Mouse (Mus musculus): ENCODE data around the gene Slc9a3r2. TPM values are rescaled to one million over a fixed set of nuclear protein-coding genes. Genes with fewer than 3 reads are reported as not detected.

The Slc9a3r2 gene
- polyA plus RNA-seq (2015; fragmentation: Nextera tagmentation; extraction: Ambion mirVana) = 33.6 and 38.2 TPM in 2 replicates

GRCm38 (mm10) chr17:24650070-24650616 is at the start of gene Slc9a3r2:
Gene Slc9a3r2 (minus strand): TSS chr17:24650327.

DNA sequence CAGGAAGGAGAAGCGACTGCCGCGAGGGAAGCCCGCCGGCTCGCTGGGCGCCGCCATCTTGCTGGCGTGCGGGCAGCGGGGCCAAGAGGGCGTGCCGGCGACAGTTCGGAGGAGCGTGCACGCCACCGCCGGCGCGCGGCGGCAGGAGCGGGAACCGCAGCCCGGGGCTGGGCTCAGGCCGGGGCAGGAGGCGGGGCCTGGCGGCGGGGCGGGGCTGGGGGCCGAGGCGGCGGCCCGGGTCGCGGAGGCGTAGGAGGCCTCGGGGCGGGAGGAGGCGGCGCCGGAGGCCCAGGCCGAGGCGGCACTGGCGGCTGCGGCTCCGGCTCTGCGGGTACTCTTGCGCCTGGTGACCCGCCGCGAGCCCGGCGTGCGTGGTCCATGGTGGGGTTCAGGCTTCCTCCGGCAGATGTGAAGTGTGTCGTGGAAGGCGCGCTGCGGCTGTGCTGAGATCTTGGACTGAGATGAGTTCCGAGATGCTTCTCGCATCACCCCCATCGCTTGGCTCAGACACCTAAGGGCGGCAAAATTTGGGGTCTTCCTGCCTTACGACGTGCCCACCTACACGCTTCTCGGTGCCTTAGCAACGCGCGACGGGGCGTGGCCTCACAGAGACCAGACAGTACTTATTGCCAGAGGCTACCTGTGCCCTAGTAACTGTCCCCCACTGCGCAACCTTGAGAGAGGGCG is 46.0 kb upstream of the Slc9a3r2 start, which contains the start of the genes Gfer and Noxo1:
Gene Gfer (minus strand): TSS at position 146 of the 687 bp plus-strand sequence.
Gene Noxo1 (plus strand): TSS at position 224 of the 687 bp plus-strand sequence.

GRCm38 (mm10) chr17:24689251-24690081 is 39.3 kb upstream of the Slc9a3r2 start, which contains the start of gene Syngr3:
Gene Syngr3 (minus strand): TSS chr17:24689955.

GRCm38 (mm10) chr17:24669545-24670245 is 19.6 kb upstream of the Slc9a3r2 start, which contains the start of gene Zfp598:
Gene Zfp598 (plus strand): TSS chr17:24669687.

GRCm38 (mm10) chr17:24658017-24658758 is 8.1 kb upstream of the Slc9a3r2 start, which contains the start of gene Npw:
Gene Npw (minus strand): TSS chr17:24658457.

DNA sequence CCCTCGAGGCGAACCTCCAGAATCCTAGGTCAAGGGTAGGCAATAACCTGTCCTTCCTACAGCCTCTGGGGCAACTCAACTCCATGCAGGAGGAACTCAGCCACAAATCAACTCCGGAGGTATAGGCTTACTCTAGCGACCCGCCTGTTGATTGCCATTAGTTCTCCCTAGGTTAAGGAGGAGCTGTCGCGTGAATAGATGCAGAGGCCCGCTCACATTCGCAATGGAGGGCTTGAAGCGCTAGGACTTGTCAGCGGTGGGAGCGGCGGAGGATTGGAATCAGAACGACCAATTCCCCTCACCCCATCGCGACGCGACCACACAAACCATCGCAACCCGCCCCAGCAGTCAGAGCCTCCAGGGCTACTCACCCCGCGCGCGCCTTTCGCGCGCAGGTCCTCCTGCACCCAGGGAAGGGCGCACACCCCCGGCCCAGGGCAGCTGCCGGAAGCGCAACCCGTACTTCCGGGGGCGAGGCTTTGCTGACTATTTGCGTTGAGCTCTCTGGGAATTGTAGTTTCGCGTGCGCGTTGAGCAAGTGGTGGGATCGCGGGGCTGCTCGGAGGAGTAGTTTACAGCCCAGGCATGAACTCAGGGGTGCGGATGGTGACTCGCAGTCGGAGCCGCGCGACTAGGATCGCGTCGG is 17.8 kb downstream of the Slc9a3r2 start, which contains the start of the genes Tsc2 and Nthl1:
Gene Tsc2 (minus strand): TSS at position 464 of the 646 bp plus-strand sequence.
Gene Nthl1 (plus strand): TSS at position 514 of the 646 bp plus-strand sequence.

Small RNA genes within 50 kb of the gene (microRNA-seq; reads per million reads assigned to microRNA genes)
- 0.93 reads per million for gene Gm24589

Other genes with a start within 250 kb of the Slc9a3r2 start
- 112 and 119 TPM in 2 replicates for gene Rnps1, start 235.8 kb downstream of the Slc9a3r2 start, polyA plus RNA-seq (2015; fragmentation: Nextera tagmentation; extraction: Ambion mirVana)
- 102 and 104 TPM in 2 replicates for gene Eci1, start 223.7 kb downstream of the Slc9a3r2 start, polyA plus RNA-seq (2015; fragmentation: Nextera tagmentation; extraction: Ambion mirVana)
- gene Dnase1l2, start 207.2 kb downstream of the Slc9a3r2 start, polyA plus RNA-seq (2015; fragmentation: Nextera tagmentation; extraction: Ambion mirVana) = 35.1 and 38.3 TPM in 2 replicates
- gene E4f1, start 180.0 kb downstream of the Slc9a3r2 start, polyA plus RNA-seq (2015; fragmentation: Nextera tagmentation; extraction: Ambion mirVana) = 17.7 and 19.5 TPM in 2 replicates
- gene Pgp, start 179.9 kb downstream of the Slc9a3r2 start, polyA plus RNA-seq (2015; fragmentation: Nextera tagmentation; extraction: Ambion mirVana) = 41.5 and 50.1 TPM in 2 replicates
- not detected in 2 replicates for gene Bricd5, start 176.4 kb downstream of the Slc9a3r2 start, polyA plus RNA-seq (2015; fragmentation: Nextera tagmentation; extraction: Ambion mirVana)
- 11.2 and 13.5 TPM in 2 replicates for gene Mlst8, start 171.2 kb downstream of the Slc9a3r2 start, polyA plus RNA-seq (2015; fragmentation: Nextera tagmentation; extraction: Ambion mirVana)
- gene Caskin1, start 161.7 kb downstream of the Slc9a3r2 start, polyA plus RNA-seq (2015; fragmentation: Nextera tagmentation; extraction: Ambion mirVana) = 0.23 and 0.41 TPM in 2 replicates
- gene Traf7, start 122.4 kb downstream of the Slc9a3r2 start, polyA plus RNA-seq (2015; fragmentation: Nextera tagmentation; extraction: Ambion mirVana) = 50.4 and 54.8 TPM in 2 replicates
- gene Rab26, start 116.1 kb downstream of the Slc9a3r2 start, polyA plus RNA-seq (2015; fragmentation: Nextera tagmentation; extraction: Ambion mirVana) = 2.2 and 2.6 TPM in 2 replicates
- 28.6 and 36.5 TPM in 2 replicates for gene Pkd1, start 100.5 kb downstream of the Slc9a3r2 start, polyA plus RNA-seq (2015; fragmentation: Nextera tagmentation; extraction: Ambion mirVana)
- 216 and 218 TPM in 2 replicates for gene Tsc2, start 17.7 kb downstream of the Slc9a3r2 start, polyA plus RNA-seq (2015; fragmentation: Nextera tagmentation; extraction: Ambion mirVana)
- 9.8 and 11.3 TPM in 2 replicates for gene Nthl1, start 17.6 kb downstream of the Slc9a3r2 start, polyA plus RNA-seq (2015; fragmentation: Nextera tagmentation; extraction: Ambion mirVana)
- not detected in 2 replicates for gene Npw, start 8.1 kb upstream of the Slc9a3r2 start, polyA plus RNA-seq (2015; fragmentation: Nextera tagmentation; extraction: Ambion mirVana)
- 10.0 and 11.2 TPM in 2 replicates for gene Zfp598, start 19.4 kb upstream of the Slc9a3r2 start, polyA plus RNA-seq (2015; fragmentation: Nextera tagmentation; extraction: Ambion mirVana)
- 0.08 and 0.41 TPM in 2 replicates for gene Syngr3, start 39.6 kb upstream of the Slc9a3r2 start, polyA plus RNA-seq (2015; fragmentation: Nextera tagmentation; extraction: Ambion mirVana)
- 28.0 and 29.7 TPM in 2 replicates for gene Gfer, start 45.8 kb upstream of the Slc9a3r2 start, polyA plus RNA-seq (2015; fragmentation: Nextera tagmentation; extraction: Ambion mirVana)
- gene Noxo1, start 45.9 kb upstream of the Slc9a3r2 start, polyA plus RNA-seq (2015; fragmentation: Nextera tagmentation; extraction: Ambion mirVana) = 1.4 and 2.0 TPM in 2 replicates
- gene Tbl3, start 57.3 kb upstream of the Slc9a3r2 start, polyA plus RNA-seq (2015; fragmentation: Nextera tagmentation; extraction: Ambion mirVana) = 31.4 and 34.7 TPM in 2 replicates
- gene Rnf151, start 67.7 kb upstream of the Slc9a3r2 start, polyA plus RNA-seq (2015; fragmentation: Nextera tagmentation; extraction: Ambion mirVana) = 0.24 TPM in 1 of 2 replicates, not detected in the other
- 1,136 and 1,298 TPM in 2 replicates for gene Rps2, start 67.8 kb upstream of the Slc9a3r2 start, polyA plus RNA-seq (2015; fragmentation: Nextera tagmentation; extraction: Ambion mirVana)
- gene Ndufb10, start 74.2 kb upstream of the Slc9a3r2 start, polyA plus RNA-seq (2015; fragmentation: Nextera tagmentation; extraction: Ambion mirVana) = 218 and 232 TPM in 2 replicates
- gene Rpl3l, start 77.5 kb upstream of the Slc9a3r2 start, polyA plus RNA-seq (2015; fragmentation: Nextera tagmentation; extraction: Ambion mirVana) = 0.16 and 0.19 TPM in 2 replicates
- gene Msrb1, start 86.3 kb upstream of the Slc9a3r2 start, polyA plus RNA-seq (2015; fragmentation: Nextera tagmentation; extraction: Ambion mirVana) = 203 and 213 TPM in 2 replicates
- 0.25 and 0.64 TPM in 2 replicates for gene Hs3st6, start 102.7 kb upstream of the Slc9a3r2 start, polyA plus RNA-seq (2015; fragmentation: Nextera tagmentation; extraction: Ambion mirVana)
- 0.10 TPM in 1 of 2 replicates, not detected in the other for gene Meiob, start 154.0 kb upstream of the Slc9a3r2 start, polyA plus RNA-seq (2015; fragmentation: Nextera tagmentation; extraction: Ambion mirVana)
- gene Hagh, start 189.8 kb upstream of the Slc9a3r2 start, polyA plus RNA-seq (2015; fragmentation: Nextera tagmentation; extraction: Ambion mirVana) = 44.1 and 47.3 TPM in 2 replicates
- 16.1 and 17.5 TPM in 2 replicates for gene Fahd1, start 200.0 kb upstream of the Slc9a3r2 start, polyA plus RNA-seq (2015; fragmentation: Nextera tagmentation; extraction: Ambion mirVana)
- 0.07 TPM in 1 of 2 replicates, not detected in the other for gene Igfals, start 215.7 kb upstream of the Slc9a3r2 start, polyA plus RNA-seq (2015; fragmentation: Nextera tagmentation; extraction: Ambion mirVana)
- 31.8 and 37.9 TPM in 2 replicates for gene Nubp2, start 236.0 kb upstream of the Slc9a3r2 start, polyA plus RNA-seq (2015; fragmentation: Nextera tagmentation; extraction: Ambion mirVana)
- 27.7 and 30.1 TPM in 2 replicates for gene Spsb3, start 236.3 kb upstream of the Slc9a3r2 start, polyA plus RNA-seq (2015; fragmentation: Nextera tagmentation; extraction: Ambion mirVana)
- gene Eme2, start 244.8 kb upstream of the Slc9a3r2 start, polyA plus RNA-seq (2015; fragmentation: Nextera tagmentation; extraction: Ambion mirVana) = 18.3 and 18.8 TPM in 2 replicates
- gene Mrps34, start 244.8 kb upstream of the Slc9a3r2 start, polyA plus RNA-seq (2015; fragmentation: Nextera tagmentation; extraction: Ambion mirVana) = 83.6 and 88.7 TPM in 2 replicates
- 35.4 and 36.2 TPM in 2 replicates for gene Nme3, start 246.2 kb upstream of the Slc9a3r2 start, polyA plus RNA-seq (2015; fragmentation: Nextera tagmentation; extraction: Ambion mirVana)

Measured in urinary bladder, postnatal 0 days (tissue).